Mouse (Mus musculus): ENCODE results near the gene Mlst8.
"Not testable (repeated sequence)": the region's sequence is repeated elsewhere in the genome, so short reads cannot be mapped to it uniquely, and the experiment has no call there.

Mlst8 gene

GRCm38 (mm10) chr17:24468636-24469246 lies 10.1 kb downstream of the Mlst8 start:
- DNase-seq (ENCODE audit: extremely low spot score): no peak

- DNase-seq (ENCODE audit: extremely low spot score): no peak
Measured at GRCm38 (mm10) chr17:24463374-24464133, 15.3 kb downstream of the Mlst8 start.

- DNase-seq (ENCODE audit: extremely low spot score): no peak
Measured at GRCm38 (mm10) chr17:24462932-24463331, 15.9 kb downstream of the Mlst8 start.

GRCm38 (mm10) chr17:24461580-24461979 lies 17.3 kb downstream of the Mlst8 start:
- DNase-seq (ENCODE audit: extremely low spot score): no peak

GRCm38 (mm10) chr17:24455523-24456206 lies 23.2 kb downstream of the Mlst8 start:
- DNase-seq (ENCODE audit: extremely low spot score): not testable (repeated sequence)

- DNase-seq (ENCODE audit: extremely low spot score): peak; percentile 100
Measured at GRCm38 (mm10) chr17:24454756-24455522, 23.9 kb downstream of the Mlst8 start.

GRCm38 (mm10) chr17:24454218-24454755 lies 24.6 kb downstream of the Mlst8 start:
- DNase-seq (ENCODE audit: extremely low spot score): no peak

GRCm38 (mm10) chr17:24453372-24453771 lies 25.5 kb downstream of the Mlst8 start:
- DNase-seq (ENCODE audit: extremely low spot score): no peak

GRCm38 (mm10) chr17:24451220-24451619 lies 27.7 kb downstream of the Mlst8 start:
- no peak for DNase-seq (ENCODE audit: extremely low spot score)

GRCm38 (mm10) chr17:24449507-24449906 lies 29.4 kb downstream of the Mlst8 start:
- DNase-seq (ENCODE audit: extremely low spot score): no peak

GRCm38 (mm10) chr17:24446590-24446989 lies 32.3 kb downstream of the Mlst8 start:
- DNase-seq (ENCODE audit: extremely low spot score): no peak

GRCm38 (mm10) chr17:24443409-24443808 lies 35.5 kb downstream of the Mlst8 start:
- DNase-seq (ENCODE audit: extremely low spot score): no peak

GRCm38 (mm10) chr17:24442632-24443155 lies 36.2 kb downstream of the Mlst8 start, which contains the start of gene Dnase1l2:
TSS of gene Dnase1l2 (minus strand) at chr17:24443105.
- no peak for DNase-seq (ENCODE audit: extremely low spot score)

- no peak for DNase-seq (ENCODE audit: extremely low spot score)
Measured at GRCm38 (mm10) chr17:24442107-24442506, 36.8 kb downstream of the Mlst8 start.

- no peak for DNase-seq (ENCODE audit: extremely low spot score)
Measured at GRCm38 (mm10) chr17:24441148-24441547, 37.7 kb downstream of the Mlst8 start.

- DNase-seq (ENCODE audit: extremely low spot score): no peak
Measured at GRCm38 (mm10) chr17:24440377-24440776, 38.5 kb downstream of the Mlst8 start.

- peak; percentile 49 for DNase-seq (ENCODE audit: extremely low spot score)
Measured at GRCm38 (mm10) chr17:24437016-24437415, 41.9 kb downstream of the Mlst8 start.

- DNase-seq (ENCODE audit: extremely low spot score): no peak
Measured at GRCm38 (mm10) chr17:24429201-24429983, 49.5 kb downstream of the Mlst8 start.

GRCm38 (mm10) chr17:24427170-24427557 lies 51.7 kb downstream of the Mlst8 start:
- DNase-seq (ENCODE audit: extremely low spot score): no peak

GRCm38 (mm10) chr17:24426471-24427169 lies 52.3 kb downstream of the Mlst8 start, which contains the start of gene Eci1:
TSS of gene Eci1 (plus strand) at chr17:24426641.
- peak; percentile 96 for DNase-seq (ENCODE audit: extremely low spot score)

All from embryo, embryonic 9.5 days (tissue).